Mouse (Mus musculus) left cerebral cortex, postnatal 36 days (tissue): Measurements from ENCODE around the gene 1700001C19Rik. TPM values are rescaled to one million over a fixed set of nuclear protein-coding genes. Genes with fewer than 3 reads are reported as not detected.

Experiments used
- DNase-seq, 2 experiments: peaks; one replicate each; pipeline ENCODE4 v3.0.0; 2021 to 2022; ENCODE audit warnings: low spot score in 2 of 2, mixed read lengths in 1 of 2
- intact Hi-C: fragments of 180-260 bp; cut with DNase I; formaldehyde crosslinking; loops from one replicate; pipeline ENCODE4 v1.15.1; 2025
- total RNA-seq, 2 experiments: library from RNA; stranded (reverse); gene quantifications; 2 replicates each; pipeline ENCODE4 v1.2.3; 2021

1700001C19Rik gene
- total RNA-seq, 2 experiments from 2014 or later = not detected

DNA sequence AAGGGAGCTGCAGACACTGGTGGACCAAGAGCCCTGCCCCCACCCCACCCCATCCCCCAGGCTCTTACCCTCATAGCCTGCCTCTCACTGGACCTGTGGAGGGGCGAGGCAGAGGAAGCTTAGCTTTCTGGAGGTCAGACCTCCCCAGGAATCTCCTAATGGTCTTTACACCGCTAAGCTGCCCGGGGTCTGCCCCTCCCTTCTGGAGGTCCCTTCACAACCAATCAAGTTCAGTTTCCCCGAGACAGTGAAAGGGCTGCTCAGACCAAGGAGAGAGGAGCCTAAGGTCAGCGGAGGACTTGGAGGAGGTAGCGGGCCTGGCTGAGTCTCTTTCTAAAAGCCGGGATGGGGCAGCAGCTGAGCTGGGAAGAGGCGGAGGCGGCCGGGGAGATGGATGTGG is 52.0 kb downstream of the 1700001C19Rik start, which contains the start of gene Guca1b:
Gene Guca1b, plus strand, starts transcription at position 249 of the 400 bp plus-strand sequence.
- intact Hi-C loops = no loop called here
- no peak for DNase-seq

DNA sequence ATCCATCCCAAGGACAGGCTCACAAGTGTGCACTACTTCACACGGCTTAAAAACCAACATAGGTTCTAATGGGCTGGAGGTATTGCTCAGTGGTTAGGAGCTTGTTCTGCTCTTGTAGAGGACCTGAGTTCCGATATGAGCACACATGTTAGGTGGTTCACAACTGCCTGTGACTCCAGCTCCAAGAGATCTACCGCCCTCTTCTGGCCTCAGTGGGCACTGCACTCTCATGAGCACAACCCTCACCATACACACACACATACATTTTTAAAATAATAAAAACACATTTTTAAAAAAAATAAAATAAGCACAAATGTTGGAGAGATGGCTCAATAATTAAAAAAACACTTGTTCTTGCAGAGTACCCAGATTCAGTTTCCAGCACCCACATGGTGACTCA is 53.1 kb downstream of the 1700001C19Rik start:
- no peak for DNase-seq
- intact Hi-C loops = no loop called here

DNA sequence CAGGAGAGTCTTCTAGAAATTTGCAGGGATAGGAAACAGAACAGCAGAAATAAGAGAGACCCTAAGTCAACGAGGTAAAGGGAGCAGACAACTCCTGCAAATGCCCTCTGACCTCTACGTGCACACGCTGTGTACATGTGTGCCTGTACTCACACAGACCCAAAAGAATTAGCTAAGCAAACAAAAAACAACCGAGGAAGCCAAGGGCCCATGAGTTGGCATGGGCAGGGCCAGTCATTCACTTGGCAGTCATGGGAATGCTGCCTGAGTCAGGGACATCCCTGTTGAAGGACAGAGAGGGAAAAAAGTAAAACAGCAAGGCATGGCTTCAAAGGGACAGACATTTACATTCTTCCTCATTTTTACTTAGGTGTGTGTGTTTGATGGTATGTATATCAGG is 53.9 kb downstream of the 1700001C19Rik start:
- no peak for DNase-seq
- intact Hi-C loops = no loop called here

DNA sequence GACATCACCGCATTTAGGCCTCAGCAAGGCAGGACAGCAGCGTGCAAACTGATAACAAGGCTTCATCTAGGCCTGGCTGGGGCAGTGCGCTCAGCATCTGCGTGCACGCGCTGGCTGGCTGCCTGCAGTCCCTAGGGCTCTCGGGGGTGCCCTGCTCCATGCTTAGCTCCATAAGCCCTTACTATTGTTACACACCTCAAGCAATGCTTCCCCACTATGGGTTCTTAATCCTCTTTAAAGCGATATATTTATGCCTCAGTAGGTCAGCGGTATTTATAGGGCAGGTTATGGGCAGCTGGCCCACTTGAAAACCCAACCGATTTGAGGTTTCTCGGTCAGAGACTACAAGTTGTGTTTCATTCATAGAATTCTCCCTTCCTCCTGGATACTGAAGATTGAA is 55.3 kb downstream of the 1700001C19Rik start:
- intact Hi-C loops = no loop called here
- DNase-seq = no peak

DNA sequence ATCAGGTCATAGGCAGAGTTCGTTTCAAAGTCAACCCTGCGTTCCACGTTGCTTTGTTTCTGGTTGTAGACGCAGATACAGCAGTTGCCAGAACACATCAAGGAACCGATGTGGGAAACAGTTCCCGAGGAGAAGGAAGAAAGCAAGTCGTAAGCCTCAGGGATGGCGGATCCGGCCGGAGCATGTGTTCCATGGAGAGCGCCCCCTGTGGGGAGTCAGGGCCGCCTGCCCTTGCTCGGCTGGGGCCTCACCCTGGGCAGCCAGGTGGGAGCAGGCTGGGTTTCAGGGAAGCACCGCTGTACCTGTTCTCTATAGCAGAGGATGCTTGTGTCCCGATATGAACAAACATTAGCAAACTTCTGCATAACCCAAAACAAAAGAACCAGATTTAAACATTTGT is 59.0 kb downstream of the 1700001C19Rik start:
- intact Hi-C loops = no loop called here
- DNase-seq = no peak

DNA sequence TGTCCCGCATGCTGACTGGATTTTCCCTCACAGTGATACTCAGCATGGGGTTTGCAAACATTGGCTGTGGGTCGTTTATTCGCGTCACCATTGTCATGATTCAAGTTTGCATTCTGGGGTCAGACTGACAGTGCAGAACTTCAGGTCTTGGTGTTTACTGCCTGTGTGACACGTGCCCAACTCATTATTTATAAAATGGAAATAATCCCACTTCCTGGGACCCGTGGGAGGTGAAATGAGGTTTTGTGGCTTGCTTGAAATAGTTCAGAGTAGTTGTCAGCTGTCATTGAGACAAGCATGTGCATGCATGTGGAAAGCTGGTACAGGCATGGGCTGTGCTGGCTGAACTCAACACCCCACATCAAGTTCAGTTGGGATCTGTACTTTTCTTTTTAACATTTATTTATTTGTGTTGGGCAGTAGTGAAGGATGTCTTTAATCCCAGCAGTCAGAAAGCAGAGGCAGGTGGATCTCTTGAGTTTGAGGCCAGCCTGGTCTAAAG is 60.3 kb downstream of the 1700001C19Rik start:
- no peak for DNase-seq
- intact Hi-C loops = no loop called here

DNA sequence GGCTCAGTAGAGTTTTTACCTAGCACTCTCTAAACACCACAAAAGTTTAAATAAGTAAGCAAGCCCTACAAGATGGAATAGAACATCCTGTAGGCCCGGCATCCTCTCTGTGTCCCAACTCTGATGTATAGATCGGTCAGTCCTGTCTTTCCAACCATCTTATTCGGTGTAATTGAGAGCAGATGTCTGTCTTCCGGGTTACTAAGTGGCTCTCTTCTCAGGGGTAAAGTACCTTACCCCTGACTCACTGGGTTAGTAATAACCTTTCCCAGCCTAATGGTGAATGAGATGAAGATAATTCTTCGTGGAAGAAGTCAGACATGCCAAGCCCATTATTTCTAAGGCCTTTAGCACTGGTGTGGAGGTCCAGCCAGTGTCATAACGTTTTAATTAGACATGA is 63.2 kb downstream of the 1700001C19Rik start:
- no peak for DNase-seq
- intact Hi-C loops = no loop called here

DNA sequence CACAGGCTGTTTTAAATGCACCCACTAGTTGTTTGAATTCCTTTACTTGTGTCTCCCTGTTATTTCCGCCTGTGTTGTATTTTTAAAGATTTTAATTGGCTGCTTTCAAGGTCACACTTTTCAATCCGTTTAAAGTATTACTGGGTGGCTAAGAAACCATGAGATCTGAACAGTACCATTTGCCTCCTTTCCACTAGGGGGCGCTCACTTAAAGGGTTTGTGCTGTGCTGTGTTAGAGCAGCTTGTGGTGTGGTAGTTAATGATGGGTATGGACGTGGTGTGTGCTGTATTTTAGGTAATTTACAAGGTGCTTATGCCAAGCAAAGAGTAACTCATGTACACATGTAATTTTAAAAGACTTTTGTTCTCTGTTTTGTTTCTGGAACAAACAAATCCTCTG is 65.7 kb downstream of the 1700001C19Rik start:
- intact Hi-C loops = no loop called here

DNA sequence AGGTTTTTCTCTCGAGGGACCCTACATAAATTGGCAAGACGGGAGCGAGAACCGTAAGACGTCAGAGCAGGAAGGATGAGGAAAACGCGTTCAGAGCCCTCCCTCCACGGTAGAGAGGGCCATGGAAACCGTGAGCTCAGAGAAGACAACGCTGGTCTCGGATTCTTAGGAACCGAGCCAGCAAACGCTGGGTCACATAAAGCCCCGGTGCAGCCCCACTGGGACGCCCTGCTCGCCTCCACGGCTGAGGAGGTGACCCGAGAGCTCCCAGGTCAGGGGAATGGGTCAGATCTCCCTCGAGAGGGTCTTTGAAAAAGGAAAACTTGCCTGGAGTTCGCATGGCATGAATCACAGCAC is 68.1 kb downstream of the 1700001C19Rik start:
- intact Hi-C loops = loop anchor here (5.0 kb wide), 1 partner anchor 243 kb away; the partner anchor contains the start of genes Bysl, Gm20517 and Med20
- DNase-seq = no peak

More for the DNA sequence above, 65.7 kb downstream of the 1700001C19Rik start:
- DNase-seq = peak; percentile 20 to 55

DNA sequence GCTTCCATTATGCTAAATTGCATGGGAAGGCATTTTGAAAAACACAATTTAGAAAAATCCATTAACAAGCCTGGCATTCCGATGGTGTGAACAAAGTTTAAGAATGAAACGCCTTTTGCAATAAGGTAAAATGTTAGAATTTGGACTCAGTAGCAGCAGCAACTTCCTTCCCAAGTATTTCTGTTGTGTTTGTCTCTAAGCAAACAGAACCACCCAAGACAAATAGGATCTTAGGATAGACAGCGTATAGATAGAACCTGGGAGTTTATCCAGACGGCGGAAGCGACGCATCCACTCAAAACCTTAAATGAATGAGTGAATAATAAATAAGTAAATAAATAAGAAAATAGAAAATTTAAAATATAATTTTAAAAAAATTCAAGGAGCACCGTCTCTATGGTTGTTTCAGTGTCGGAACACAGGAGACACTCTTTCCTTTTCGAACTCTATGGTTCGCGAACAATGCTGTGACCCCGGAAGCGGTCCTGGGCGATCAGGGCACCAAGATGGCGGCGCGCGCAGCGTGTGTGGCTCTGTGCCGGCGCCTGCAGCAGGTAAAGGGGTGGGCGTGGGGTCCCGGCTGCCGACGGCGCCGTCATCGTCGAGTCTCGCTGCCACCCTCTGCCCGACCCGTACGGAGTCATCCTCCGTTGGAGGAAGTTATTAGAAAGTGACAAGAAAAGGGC is 68.6 kb downstream of the 1700001C19Rik start, which contains the start of gene Mrps10:
Gene Mrps10, plus strand, starts transcription at position 487 of the 686 bp plus-strand sequence.
- peak; percentile 87 to 88 for DNase-seq
- intact Hi-C loops = loop anchor here (5.0 kb wide), 1 partner anchor 244 kb away; the partner anchor contains the start of genes Bysl, Gm20517 and Med20

Other genes starting within 250 kb of the 1700001C19Rik start
- 10 to 100 TPM; 28.0 to 32.6 TPM for gene Mrps10, start 68.5 kb downstream of the 1700001C19Rik start, total RNA-seq
- 1 to 10 TPM in 1 of 2 experiments, under 1 TPM in 1; 0.94 to 1.9 TPM for gene Guca1b, start 52.0 kb downstream of the 1700001C19Rik start, total RNA-seq
- under 1 TPM in 1 of 2 experiments, not detected in 1; 0.48 TPM for gene Guca1a, start 36.8 kb downstream of the 1700001C19Rik start, total RNA-seq
- under 1 TPM; 0.30 to 0.43 TPM for gene AI661453, start 761 bp downstream of the 1700001C19Rik start, total RNA-seq
- 10 to 100 TPM; 16.9 to 20.6 TPM for gene Taf8, start 64.9 kb upstream of the 1700001C19Rik start, total RNA-seq
- gene Ccnd3, start 67.7 kb upstream of the 1700001C19Rik start, total RNA-seq = 10 to 100 TPM; 30.1 to 34.9 TPM
- 10 to 100 TPM; 17.5 to 18.1 TPM for gene Bysl, start 174.1 kb upstream of the 1700001C19Rik start, total RNA-seq
- gene Med20, start 174.2 kb upstream of the 1700001C19Rik start, total RNA-seq = 10 to 100 TPM; 24.7 to 30.7 TPM
- gene Gm20517, start 174.2 kb upstream of the 1700001C19Rik start, total RNA-seq = 1 to 10 TPM; 4.5 to 7.8 TPM
- 10 to 100 TPM; 10.6 to 13.5 TPM for gene Usp49, start 193.3 kb upstream of the 1700001C19Rik start, total RNA-seq